Mouse (Mus musculus): Measurements from ENCODE around the gene Zbtb32.

GRCm38 (mm10) chr7:30633762-30634412, 35.2 kb upstream of the Zbtb32 start:
- TF ChIP-seq ZNF384 (IDR thresholded peaks at IDR 0.05; ENCODE audit: low read depth, low read length) (no peak), ZC3H11A (IDR thresholded peaks at IDR 0.05; ENCODE audit: borderline replicate concordance, low read depth, low read length) (no peak), CHD2 (IDR thresholded peaks at IDR 0.05; ENCODE audit: low read depth, low read length) (no peak)

All from ES-E14 (cell line).